Mouse (Mus musculus): ENCODE measurements around the gene Rps18.

Rps18 gene

DNA sequence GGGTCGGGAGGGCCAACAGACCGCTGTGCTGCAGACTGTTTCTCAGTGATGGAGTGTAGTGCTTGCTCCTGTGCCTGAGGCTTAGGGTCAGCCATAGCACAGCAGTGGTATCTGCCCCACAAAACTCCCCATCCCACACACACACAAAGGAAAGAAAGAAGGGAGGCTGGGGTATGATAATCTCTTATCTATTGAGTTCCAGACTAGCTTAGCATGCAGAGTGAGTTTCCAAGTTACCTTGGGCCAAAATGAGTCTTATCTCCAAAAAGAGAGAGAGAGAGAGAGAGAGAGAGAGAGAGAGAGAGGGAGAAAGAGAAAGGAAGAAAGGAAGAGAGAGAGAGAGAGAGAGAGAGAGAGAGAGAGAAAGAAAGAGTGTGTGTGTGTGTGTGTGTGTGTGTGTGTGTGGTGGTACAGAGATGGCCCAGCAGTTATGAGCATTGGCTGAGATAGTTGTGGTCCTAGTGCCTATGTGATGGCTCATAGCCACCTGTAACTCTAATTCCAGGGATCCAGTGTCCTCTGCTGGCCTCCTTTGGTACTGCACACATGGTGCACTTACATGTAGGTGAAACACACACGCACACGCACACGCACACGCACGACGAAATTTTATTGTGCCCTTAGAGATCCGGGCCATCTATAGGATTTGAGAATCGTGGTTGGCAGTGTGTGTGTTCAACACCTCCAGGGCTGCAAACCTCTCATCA lies 31.1 kb downstream of the Rps18 start:
- peak in 1 of 2 experiments; percentile 62 for DNase-seq (ENCODE audit: low spot score in 2 of 2)

GRCm38 (mm10) chr17:33921361-33921760 lies 34.4 kb downstream of the Rps18 start:
- DNase-seq (ENCODE audit: low spot score in 2 of 2): no peak

GRCm38 (mm10) chr17:33920282-33921097 lies 35.3 kb downstream of the Rps18 start:
- peak; percentile 71 to 82 for DNase-seq (ENCODE audit: low spot score in 2 of 2)

DNA sequence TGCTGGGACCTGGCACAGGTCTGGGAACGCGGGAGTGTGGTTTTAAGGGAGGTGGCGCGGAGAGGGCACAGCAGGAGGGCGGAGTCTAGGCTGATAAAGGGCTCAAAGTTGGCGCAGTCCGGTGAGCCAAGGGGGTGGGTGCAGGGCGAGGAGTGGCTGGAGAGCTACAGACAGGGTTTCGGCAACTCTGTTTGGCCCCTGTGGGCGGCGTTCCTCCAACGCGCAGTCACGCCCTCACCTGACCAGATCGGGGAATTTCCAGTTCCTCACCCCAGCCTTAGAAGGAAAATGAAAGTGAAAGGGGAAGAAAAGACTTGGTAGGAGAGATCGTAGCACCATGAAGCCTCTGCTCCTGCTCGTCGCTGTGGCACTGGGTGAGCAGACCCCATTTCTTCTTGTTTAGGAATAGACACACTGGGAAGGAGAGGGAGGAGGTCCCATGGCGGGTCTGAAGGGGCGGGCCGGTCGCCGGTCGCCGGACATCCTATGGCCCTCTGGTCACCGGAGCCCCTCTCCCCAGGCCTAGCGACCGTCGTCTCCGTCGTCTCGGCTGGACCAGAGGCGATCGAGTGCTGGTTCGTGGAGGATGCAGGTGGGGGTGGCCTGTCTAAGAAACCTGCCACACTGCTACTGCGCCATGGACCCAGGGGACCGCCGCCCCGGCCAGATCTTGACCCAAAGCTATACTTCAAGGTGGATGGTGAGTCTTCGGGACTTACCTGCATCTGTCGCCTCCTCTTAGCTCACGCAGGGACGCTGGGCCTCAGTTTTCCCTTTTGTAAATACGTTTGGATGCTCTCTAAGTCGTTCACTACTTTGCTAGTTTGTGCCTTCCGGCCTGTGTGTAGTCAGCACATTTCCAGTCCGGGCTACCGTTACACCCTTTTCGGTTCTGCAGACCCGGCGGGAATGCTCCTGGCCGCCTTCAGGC lies 36.2 kb downstream of the Rps18 start:
- peak; percentile 80 to 81 for DNase-seq (ENCODE audit: low spot score in 2 of 2)

GRCm38 (mm10) chr17:33918293-33919203 lies 37.3 kb downstream of the Rps18 start:
- peak in 1 of 2 experiments; percentile 63 for DNase-seq (ENCODE audit: low spot score in 2 of 2)

GRCm38 (mm10) chr17:33917656-33918292 lies 38.0 kb downstream of the Rps18 start:
- peak; percentile 20 to 58 for DNase-seq (ENCODE audit: low spot score in 2 of 2)

- DNase-seq (ENCODE audit: low spot score in 2 of 2): peak in 1 of 2 experiments; percentile 23
These were observed 38.8 kb downstream of the Rps18 start for GRCm38 (mm10) chr17:33916847-33917655.

GRCm38 (mm10) chr17:33916294-33916693 lies 39.5 kb downstream of the Rps18 start:
- peak in 1 of 2 experiments; percentile 63 for DNase-seq (ENCODE audit: low spot score in 2 of 2)

- DNase-seq (ENCODE audit: low spot score in 2 of 2): peak; percentile 94 to 96
These were observed 40.0 kb downstream of the Rps18 start, which contains the start of the genes Tapbp and Zbtb22 for GRCm38 (mm10) chr17:33915671-33916250. Gene Tapbp, plus strand, starts transcription at chr17:33915899. Gene Zbtb22, plus strand, starts transcription at chr17:33915904.

DNA sequence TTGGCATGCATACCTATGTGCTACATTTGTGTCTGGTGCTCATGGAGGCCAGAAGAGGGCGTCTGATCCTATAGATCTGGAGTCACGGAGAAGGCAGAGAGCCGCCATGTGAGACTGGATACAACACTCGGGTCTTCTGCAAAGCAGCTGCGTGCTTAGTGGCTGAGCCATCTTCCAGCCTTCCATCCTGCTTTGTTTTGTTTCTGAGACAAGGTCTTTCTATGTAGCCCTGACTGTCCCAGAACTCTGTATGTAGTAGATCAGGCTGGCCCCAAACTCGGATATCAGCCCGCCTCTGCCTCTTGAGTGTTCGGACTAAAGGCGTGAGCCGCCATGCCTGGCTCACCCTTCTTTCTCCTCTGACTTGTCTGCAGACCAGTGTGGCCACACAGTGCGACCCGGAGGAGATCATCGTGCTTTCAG lies 40.8 kb downstream of the Rps18 start:
- no peak for DNase-seq (ENCODE audit: low spot score in 2 of 2)

- peak in 1 of 2 experiments; percentile 16 for DNase-seq (ENCODE audit: low spot score in 2 of 2)
These were observed 41.9 kb downstream of the Rps18 start for GRCm38 (mm10) chr17:33913905-33914304.

GRCm38 (mm10) chr17:33913264-33913663 lies 42.5 kb downstream of the Rps18 start:
- DNase-seq (ENCODE audit: low spot score in 2 of 2): no peak

DNA sequence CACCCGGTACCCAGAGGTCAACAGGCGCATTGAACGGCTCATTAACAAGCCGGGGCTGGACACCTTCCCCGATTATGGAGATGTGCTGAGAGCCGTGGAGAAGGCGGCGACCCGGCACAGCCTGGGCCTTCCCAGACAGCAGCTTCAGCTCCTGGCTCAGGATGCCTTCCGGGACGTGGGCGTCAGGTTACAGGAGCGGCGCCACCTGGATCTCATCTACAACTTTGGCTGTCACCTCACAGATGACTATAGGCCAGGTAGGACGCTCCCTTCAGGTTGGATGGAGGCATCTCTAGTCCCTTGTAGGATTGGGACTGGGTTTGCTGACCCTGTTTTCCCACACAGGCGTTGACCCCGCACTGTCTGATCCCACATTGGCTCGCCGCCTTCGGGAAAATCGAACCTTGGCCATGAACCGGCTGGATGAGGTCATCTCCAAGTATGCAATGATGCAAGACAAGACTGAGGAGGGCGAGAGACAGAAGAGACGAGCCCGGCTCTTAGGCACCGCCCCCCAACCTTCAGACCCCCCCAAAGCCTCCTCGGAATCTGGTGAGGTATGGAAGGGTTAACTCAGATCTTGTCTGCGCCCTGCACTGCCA lies 43.9 kb downstream of the Rps18 start:
- DNase-seq (ENCODE audit: low spot score in 2 of 2): no peak

GRCm38 (mm10) chr17:33911052-33911812 lies 44.6 kb downstream of the Rps18 start:
- peak in 1 of 2 experiments; percentile 16 for DNase-seq (ENCODE audit: low spot score in 2 of 2)

GRCm38 (mm10) chr17:33910346-33911051 lies 45.3 kb downstream of the Rps18 start:
- DNase-seq (ENCODE audit: low spot score in 2 of 2): no peak

DNA sequence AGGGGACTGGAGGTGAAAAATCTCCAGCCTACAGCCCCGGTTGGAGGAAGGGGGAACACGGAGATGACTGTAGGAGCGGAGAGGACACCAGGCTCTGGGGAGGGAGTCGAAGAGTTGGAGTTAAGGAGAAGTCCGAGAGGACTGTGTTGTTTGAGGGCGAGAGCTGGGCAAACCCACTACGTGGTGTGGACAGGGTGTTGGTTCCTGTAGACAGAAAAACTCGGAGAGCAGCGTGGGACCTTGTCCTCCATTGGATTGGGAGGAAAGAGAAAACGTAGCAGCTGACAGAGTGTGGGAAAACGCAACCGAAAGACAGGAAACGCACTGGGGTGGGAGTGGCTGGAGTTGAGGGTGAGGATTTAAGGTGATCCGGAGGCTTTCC lies 45.9 kb downstream of the Rps18 start:
- DNase-seq (ENCODE audit: low spot score in 2 of 2): no peak
